ENCODE assay signal across 8 mouse cellular contexts in genomic region chrX:71052481-71053216, GRCm38 (mm10). TPM values are rescaled to one million over a fixed set of nuclear protein-coding genes. Genes with fewer than 3 reads are reported as not detected.
A peak's percentile ranks its signal among the peaks of the same experiment; 100 is the strongest.
DNase-seq lines count a peak whose midpoint lies in the region; ATAC-seq and TF ChIP-seq lines count a peak whose summit lies in the region.

No protein-coding gene starts in this region.

- H3K4me1 ChIP-seq in heart, embryonic 15.5 days (replicated peaks) = peaks cover 11% of the 10 kb centered on the region; the same call in 1 of the 2 replicates
- no peaks in the 10 kb centered on the region for H3K4me1 ChIP-seq in limb, embryonic 14.5 days (ENCODE audit: control insufficient read depth, insufficient read depth, low read length)
- H3K4me1 ChIP-seq in midbrain, embryonic 16.5 days (ENCODE audit: control insufficient read depth, insufficient read depth, low read length) = 0 out of 2 replicates have a peak, but pooled peaks cover 3% of the 10 kb centered on the region

- no peaks in the 10 kb centered on the region for H3K36me3 ChIP-seq in heart, embryonic 15.5 days
- H3K36me3 ChIP-seq in limb, embryonic 14.5 days (ENCODE audit: control insufficient read depth, insufficient read depth, low read length) = no peaks in the 10 kb centered on the region
- H3K36me3 ChIP-seq in midbrain, embryonic 16.5 days (ENCODE audit: control insufficient read depth, insufficient read depth, low read length) = no peaks in the 10 kb centered on the region

- no peak for TF ChIP-seq POLR2A in limb, embryonic 14.5 days (IDR thresholded peaks at IDR 0.05; ENCODE audit: borderline replicate concordance, extremely low read depth, insufficient read depth, insufficient read length)

- no peaks in the 10 kb centered on the region for H3K9me3 ChIP-seq in heart, embryonic 15.5 days (replicated peaks)
- no peaks in the 10 kb centered on the region for H3K9me3 ChIP-seq in limb, embryonic 14.5 days (ENCODE audit: control insufficient read depth, low read length)
- H3K9me3 ChIP-seq in midbrain, embryonic 16.5 days (replicated peaks; ENCODE audit: control insufficient read depth, low read length, poor library complexity, severe bottlenecking) = no peaks in the 10 kb centered on the region

- intact Hi-C loops in left cerebral cortex, postnatal 14 days (cut with DNase I) = loop anchor here (2.0 to 10.0 kb wide), 4 partner anchors 148 to 470 kb away; no protein-coding TSS in a partner anchor

- 25% methylated on average over 7 of the region's 8 CpGs for WGBS in heart, embryonic 15.5 days
- 35% methylated on average over 7 of the region's 8 CpGs for WGBS in limb, embryonic 14.5 days
- 21% methylated on average over 7 of the region's 8 CpGs for WGBS in midbrain, embryonic 16.5 days

- 0 out of 2 replicates have a peak overlapping the region, but pooled peaks have one; percentile 16 for H3K27ac ChIP-seq in heart, embryonic 15.5 days
- H3K27ac ChIP-seq in limb, embryonic 14.5 days (replicated peaks; ENCODE audit: low read depth, low read length) = no peak overlapping the region
- peak overlapping the region; percentile 78; the same call in 1 of the 2 replicates for H3K27ac ChIP-seq in midbrain, embryonic 16.5 days (ENCODE audit: low read length)

- H3K9ac ChIP-seq in heart, embryonic 15.5 days = no peak overlapping the region
- H3K9ac ChIP-seq in limb, embryonic 14.5 days (ENCODE audit: low read depth, low read length, severe bottlenecking) = no peak overlapping the region
- no peak overlapping the region for H3K9ac ChIP-seq in midbrain, embryonic 16.5 days (ENCODE audit: low read depth, low read length)

- peaks cover 5% of the 10 kb centered on the region for H3K27me3 ChIP-seq in heart, embryonic 15.5 days
- H3K27me3 ChIP-seq in limb, embryonic 14.5 days (ENCODE audit: control insufficient read depth, insufficient read depth, low read length) = peaks cover 4% of the 10 kb centered on the region
- no peaks in the 10 kb centered on the region for H3K27me3 ChIP-seq in midbrain, embryonic 16.5 days (ENCODE audit: control insufficient read depth, insufficient read depth, low read depth, low read length)

- ATAC-seq in common myeloid progenitor, adult 5-6 weeks (replicated peaks; ENCODE audit: low read depth, poor library complexity, severe bottlenecking) = peak; percentile 42
- ATAC-seq in heart, embryonic 15.5 days (replicated peaks; ENCODE audit: insufficient number of reproducible peaks, insufficient read depth, low FRiP score, low read depth) = no peak
- no peak for ATAC-seq in limb, embryonic 14.5 days (ENCODE audit: low FRiP score, low read depth)
- ATAC-seq in midbrain, embryonic 16.5 days = peak; percentile 41

- peak overlapping the region; percentile 60 for H3K4me3 ChIP-seq in heart, embryonic 15.5 days
- H3K4me3 ChIP-seq in limb, embryonic 14.5 days (replicated peaks; ENCODE audit: low read length) = peak overlapping the region; percentile 44
- peak overlapping the region; percentile 57 for H3K4me3 ChIP-seq in midbrain, embryonic 16.5 days (ENCODE audit: low read depth, low read length)

- peak; percentile 13 to 18 for DNase-seq in left cerebral cortex, postnatal 14 days (ENCODE audit: low spot score in 2 of 2)
- DNase-seq in left cerebral cortex, adult 18-20 months (ENCODE audit: low spot score in 2 of 2) = no peak
- DNase-seq in limb, embryonic 14.5 days (ENCODE audit: low spot score) = no peak
- no peak for DNase-seq in urinary bladder, adult 18-20 months (ENCODE audit: low spot score in 2 of 2)
- DNase-seq in urinary bladder, postnatal 10 days (ENCODE audit: low spot score) = no peak

- H3K4me2 ChIP-seq in heart, embryonic 15.5 days = peak overlapping the region; percentile 80
- peak overlapping the region; percentile 66 for H3K4me2 ChIP-seq in limb, embryonic 14.5 days (replicated peaks; ENCODE audit: low read depth, low read length, severe bottlenecking)
- peak overlapping the region; percentile 69 for H3K4me2 ChIP-seq in midbrain, embryonic 16.5 days (ENCODE audit: low read length)

RNA-seq across cellular contexts. Expression of gene Mamld1, which starts 2.6 kb away (rescaled TPM):
- total RNA-seq in left cerebral cortex, postnatal 14 days (2021) = 10 to 100 TPM; 25.5 to 27.3 TPM
- 10 to 100 TPM; 30.0 to 40.4 TPM for total RNA-seq in left cerebral cortex, adult 18-20 months (2021)
- not detected in 2 replicates for total RNA-seq in common myeloid progenitor, adult 5-6 weeks (2017)
- 3.7 and 4.5 TPM in 2 replicates for polyA plus RNA-seq in heart, embryonic 15.5 days (2015; fragmentation: Nextera tagmentation; extraction: Ambion mirVana)
- polyA plus RNA-seq in limb, embryonic 14.5 days (2012; rRNA removed) = 3.9 and 5.0 TPM in 2 replicates
- polyA plus RNA-seq in limb, embryonic 14.5 days (2014; fragmentation: Nextera tagmentation; extraction: Ambion mirVana) = 3.6 and 4.0 TPM in 2 replicates
- 5.8 and 6.0 TPM in 2 replicates for polyA plus RNA-seq in midbrain, embryonic 16.5 days (2015; fragmentation: Nextera tagmentation; extraction: Ambion mirVana)

Comparison
In these comparisons a context has a peak if more than half of its experiments do, and no peak if none do; other contexts are left out.
1. DNase-seq: peak in left cerebral cortex, postnatal 14 days (2 of 2); none in left cerebral cortex, adult 18-20 months (0 of 2), limb, embryonic 14.5 days (single experiment), urinary bladder, adult 18-20 months (0 of 2) and urinary bladder, postnatal 10 days (single experiment).
2. ATAC-seq: peak in common myeloid progenitor, adult 5-6 weeks (single experiment) and midbrain, embryonic 16.5 days (single experiment); none in heart, embryonic 15.5 days (single experiment) and limb, embryonic 14.5 days (single experiment).
3. RNA of gene Mamld1, which starts 2.6 kb away (total RNA-seq): 30.0 to 40.4 TPM in left cerebral cortex, adult 18-20 months and 25.5 to 27.3 TPM in left cerebral cortex, postnatal 14 days; not detected in common myeloid progenitor, adult 5-6 weeks; every median in the first group is over 10 times any median in the second.
4. Peak in every context shown above with its lines, with median percentiles within 50 percentile points of each other: H3K4me2 ChIP-seq and H3K4me3 ChIP-seq.